Mouse (Mus musculus) hindbrain, embryonic 11.5 days (tissue): Measurements from ENCODE around the gene Cstf3. TPM values are rescaled to one million over a fixed set of nuclear protein-coding genes. Genes with fewer than 3 reads are reported as not detected.

Experiments
- ATAC-seq: fragments of 200-750 bp; cut with Nextera tagmentation; 2 replicates; pipeline ENCODE4 v1.8.0; 2017; ENCODE audit warnings: mild to moderate bottlenecking, moderate TSS enrichment, moderate library complexity; ENCODE audit not compliant: low FRiP score
- DNase-seq: peaks from one replicate; pipeline ENCODE4 v3.0.0-alpha.2; 2015; ENCODE audit warnings: low spot score
- H3K27ac ChIP-seq: fragments of 300-500 bp; sonication (generic); 2 replicates; pipeline ENCODE4 v1.5.1; 2014; ENCODE audit warnings: mild to moderate bottlenecking, low read depth, low read length
- H3K27me3 ChIP-seq: fragments of 300-500 bp; sonication (generic); 2 replicates; pipeline ENCODE4 v1.6.1; 2014; ENCODE audit warnings: mild to moderate bottlenecking, low read length, moderate library complexity, mixed read lengths; ENCODE audit not compliant: control insufficient read depth, insufficient read depth
- H3K36me3 ChIP-seq: fragments of 300-500 bp; sonication (generic); 2 replicates; pipeline ENCODE4 v1.6.1; 2014; ENCODE audit warnings: mild to moderate bottlenecking, low read length, moderate library complexity, mixed read lengths; ENCODE audit not compliant: control insufficient read depth, insufficient read depth
- H3K4me1 ChIP-seq: fragments of 300-500 bp; sonication (generic); replicated peaks from 2 replicates; pipeline ENCODE4 v1.6.1; 2014; ENCODE audit warnings: low read length, mixed read lengths; ENCODE audit not compliant: control insufficient read depth, insufficient read depth
- H3K4me2 ChIP-seq: fragments of 300-500 bp; sonication (generic); replicated peaks from 2 replicates; pipeline ENCODE4 v1.6.1; 2014; ENCODE audit warnings: mild to moderate bottlenecking, low read depth, low read length
- H3K4me3 ChIP-seq: fragments of 300-500 bp; sonication (generic); 2 replicates; pipeline ENCODE4 v1.5.1; 2014; ENCODE audit warnings: low read depth, low read length
- H3K9ac ChIP-seq: fragments of 300-500 bp; sonication (generic); 2 replicates; pipeline ENCODE4 v1.6.1; 2014; ENCODE audit warnings: low read depth, low read length
- H3K9me3 ChIP-seq: fragments of 300-500 bp; sonication (generic); 2 replicates; pipeline ENCODE4 v1.6.1; 2016; ENCODE audit warnings: low read length; ENCODE audit not compliant: control insufficient read depth
- WGBS: fragments of 180-500 bp; shearing (Covaris S2); extraction: QIAGEN DNeasy Blood & Tissue Kit; methylation state at CpG from one replicate; pipeline ENCODE4 v1.1.7; 2014; 5-methylcytosine and 5-hydroxymethylcytosine counted together
- polyA plus RNA-seq: library from polyadenylated mRNA; unstranded; fragments of >200 nt; fragmentation: Nextera tagmentation; extraction: Ambion mirVana; gene quantifications from 2 replicates; pipeline ENCODE4 v1.2.1, GENCODE M21; 2014

Gene Cstf3
- polyA plus RNA-seq, 1 experiment from 2014 or later = 103 TPM

- ATAC-seq (peak; percentile 94), DNase-seq (peak; percentile 81)
- Histone ChIP-seq H3K9ac (peak within 1 kb of the TSS; percentile 82), H3K27ac (peak within 1 kb of the TSS; percentile 87), H3K4me3 (peak within 1 kb of the TSS; percentile 67), H3K36me3 (no peaks in the 10 kb centered on the region), H3K27me3 (no peaks in the 10 kb centered on the region), H3K4me2 (peak within 1 kb of the TSS; percentile 55), H3K4me1 (no peaks in the 10 kb centered on the region), H3K9me3 (no peaks in the 10 kb centered on the region)
- WGBS = under 1% methylated on average over 71 of the region's 99 CpGs
Observed at GRCm38 (mm10) chr2:104711585-104712485, 121.5 kb downstream of the Cstf3 start, which contains the start of gene Tcp11l1. TSS of gene Tcp11l1 (minus strand) at chr2:104712169.

DNA sequence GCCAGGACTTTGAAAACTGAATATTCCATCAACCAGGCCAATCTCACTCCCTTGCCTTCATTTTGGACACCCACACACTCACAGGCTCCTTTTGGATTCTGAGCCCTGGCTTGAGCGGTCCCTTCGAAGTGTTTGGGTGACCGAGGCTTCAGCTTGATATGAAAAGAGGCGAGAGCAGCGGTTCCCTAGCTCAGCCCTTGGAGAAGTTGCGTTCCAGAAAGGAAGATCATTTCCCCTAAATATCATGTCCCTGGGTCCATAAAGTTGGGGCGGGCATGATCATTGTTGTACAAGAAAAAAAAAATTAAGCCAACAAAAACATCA is 122.1 kb downstream of the Cstf3 start:
- peak; percentile 48 for ATAC-seq
- no peaks in the 10 kb centered on the region for H3K4me1 ChIP-seq
- peak overlapping the region; percentile 87 for H3K27ac ChIP-seq
- peak overlapping the region; percentile 67 for H3K4me3 ChIP-seq
- H3K36me3 ChIP-seq = no peaks in the 10 kb centered on the region
- H3K27me3 ChIP-seq = no peaks in the 10 kb centered on the region
- 6% methylated on average over 7 of the region's 7 CpGs for WGBS
- H3K9ac ChIP-seq = peak overlapping the region; percentile 82
- DNase-seq = no peak
- H3K9me3 ChIP-seq = no peaks in the 10 kb centered on the region
- H3K4me2 ChIP-seq = peak overlapping the region; percentile 55

- Histone ChIP-seq H3K9me3 (no peaks in the 10 kb centered on the region), H3K36me3 (no peaks in the 10 kb centered on the region), H3K4me1 (no peaks in the 10 kb centered on the region), H3K4me3 (no peak overlapping the region), H3K4me2 (no peak overlapping the region), H3K9ac (no peak overlapping the region), H3K27ac (no peak overlapping the region), H3K27me3 (no peaks in the 10 kb centered on the region)
- no peak for ATAC-seq
- no peak for DNase-seq
- 41% methylated on average over 15 of the region's 15 CpGs for WGBS
Observed at GRCm38 (mm10) chr2:104714254-104714691, 124.0 kb downstream of the Cstf3 start.

Other genes starting within 250 kb of the Cstf3 start
- 2.7 and 3.6 TPM in 2 replicates for gene D430041D05Rik, start 179.5 kb upstream of the Cstf3 start, polyA plus RNA-seq
- gene Hipk3, start 96.1 kb upstream of the Cstf3 start, polyA plus RNA-seq = 11.1 and 12.8 TPM in 2 replicates
- 68.5 and 69.5 TPM in 2 replicates for gene Tcp11l1, start 121.6 kb downstream of the Cstf3 start, polyA plus RNA-seq
- gene Pin1rt1, start 125.9 kb downstream of the Cstf3 start, polyA plus RNA-seq = not detected in 2 replicates
- 2.4 TPM in 2 replicates for gene Depdc7, start 152.4 kb downstream of the Cstf3 start, polyA plus RNA-seq
- 14.1 and 19.6 TPM in 2 replicates for gene Qser1, start 226.2 kb downstream of the Cstf3 start, polyA plus RNA-seq